Mouse (Mus musculus): ENCODE results near the gene Sqor.

DNA sequence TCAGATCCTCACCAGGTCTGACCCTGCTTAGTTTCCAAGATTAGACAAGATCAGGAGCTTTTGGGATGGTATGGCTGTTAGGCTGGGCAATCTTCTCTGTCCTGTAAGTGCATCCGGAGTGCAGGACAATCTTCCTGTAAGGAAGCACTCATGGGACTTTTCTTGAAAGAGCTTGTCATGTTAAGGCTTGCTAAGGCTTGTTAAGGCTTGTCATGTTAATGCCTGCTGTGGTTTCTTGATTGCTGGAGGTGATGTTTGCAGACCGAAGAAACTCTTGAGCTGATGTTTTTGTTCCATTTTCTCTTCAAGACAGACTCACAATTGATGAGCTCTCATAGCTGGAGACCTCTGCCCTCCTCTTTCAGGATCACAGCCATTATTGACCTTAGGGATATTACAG is 21.1 kb downstream of the Sqor start:
- TF ChIP-seq CTCF (IDR thresholded peaks at IDR 0.05; ENCODE audit: borderline replicate concordance, control insufficient read depth, extremely low read depth, insufficient read depth, low read length, poor library complexity) (no peak), POLR2A (IDR thresholded peaks at IDR 0.05; ENCODE audit: control insufficient read depth, extremely low read depth, insufficient read depth, low read length, poor library complexity) (no peak)

Measured in thymus, adult 2 months (tissue).